In genomic region chr1:94904982-94905507, GRCm38 (mm10) we compare ENCODE assay signal across 16 mouse cellular contexts.
"Had no signal": no experiment of that assay in that cellular context is flagged by ENCODE, and none has a peak within 500 bp of the region (broad histone marks: within the 10 kb centered on the region; RNA-seq: fewer than 3 reads in every experiment).

No protein-coding gene starts in this region.

- H3K4me3 ChIP-seq: neural tube, embryonic 12.5 days; neural tube, embryonic 13.5 days; neural tube, embryonic 15.5 days; stomach, embryonic 15.5 days had no signal

- H3K36me3 ChIP-seq: neural tube, embryonic 12.5 days; neural tube, embryonic 13.5 days; neural tube, embryonic 15.5 days; stomach, embryonic 15.5 days had no signal

- DNase-seq: retina, postnatal 1 day; right cerebral cortex, adult 18-20 months; right cerebral cortex, postnatal 14 days; right cerebral cortex, postnatal 25 days; right cerebral cortex, postnatal 4 days; spleen, adult 18-20 months; thymus, adult 18-20 months; thymus, adult 2 months; thymus, postnatal 14 days; thymus, postnatal 25 days; thymus, postnatal 36 days; thymus, postnatal 4 days had no signal

- H3K27ac ChIP-seq: neural tube, embryonic 12.5 days; neural tube, embryonic 13.5 days; neural tube, embryonic 15.5 days; stomach, embryonic 15.5 days had no signal

- H3K9me3 ChIP-seq: neural tube, embryonic 12.5 days; neural tube, embryonic 13.5 days; neural tube, embryonic 15.5 days; stomach, embryonic 15.5 days had no signal

- H3K4me1 ChIP-seq: neural tube, embryonic 12.5 days; neural tube, embryonic 13.5 days; neural tube, embryonic 15.5 days; stomach, embryonic 15.5 days had no signal

- H3K9ac ChIP-seq: neural tube, embryonic 12.5 days; neural tube, embryonic 13.5 days; neural tube, embryonic 15.5 days; stomach, embryonic 15.5 days had no signal

- H3K27me3 ChIP-seq: neural tube, embryonic 12.5 days; neural tube, embryonic 13.5 days; neural tube, embryonic 15.5 days; stomach, embryonic 15.5 days had no signal

- H3K4me2 ChIP-seq: neural tube, embryonic 12.5 days; neural tube, embryonic 13.5 days; neural tube, embryonic 15.5 days; stomach, embryonic 15.5 days had no signal
